Mouse (Mus musculus) A20 (cell line): ENCODE results near the gene Zfp322a.
"Not testable (repeated sequence)": the region's sequence is repeated elsewhere in the genome, so short reads cannot be mapped to it uniquely, and the experiment has no call there.

Experiments
- DNase-seq: peaks from one replicate; pipeline ENCODE4 v3.0.0-alpha.2; 2011; ENCODE audit warnings: low read depth, low spot score

The Zfp322a gene

GRCm38 (mm10) chr13:23368583-23369420, at the start of gene Zfp322a:
TSS of gene Zfp322a (minus strand) at chr13:23369208.
- DNase-seq, result peak; percentile 98

GRCm38 (mm10) chr13:23412630-23413521, 43.9 kb upstream of the Zfp322a start:
- DNase-seq, result peak; percentile 72

GRCm38 (mm10) chr13:23412211-23412629, 43.2 kb upstream of the Zfp322a start:
- peak; percentile 28 for DNase-seq

GRCm38 (mm10) chr13:23411311-23412210, 42.6 kb upstream of the Zfp322a start:
- no peak for DNase-seq

- no peak for DNase-seq
Measured at GRCm38 (mm10) chr13:23410632-23411031, 41.6 kb upstream of the Zfp322a start.

- DNase-seq, result peak; percentile 80
Measured at GRCm38 (mm10) chr13:23402626-23403025, 33.6 kb upstream of the Zfp322a start.

- peak; percentile 100 for DNase-seq
Measured at GRCm38 (mm10) chr13:23401683-23402527, 32.9 kb upstream of the Zfp322a start.

- peak; percentile 89 for DNase-seq
Measured at GRCm38 (mm10) chr13:23400771-23401682, 32.0 kb upstream of the Zfp322a start.

GRCm38 (mm10) chr13:23396913-23397312, 27.9 kb upstream of the Zfp322a start:
- DNase-seq, result peak; percentile 65

- no peak for DNase-seq
Measured at GRCm38 (mm10) chr13:23396246-23396703, 27.3 kb upstream of the Zfp322a start.

- no peak for DNase-seq
Measured at GRCm38 (mm10) chr13:23395301-23396245, 26.6 kb upstream of the Zfp322a start.

- DNase-seq, result no peak
Measured at GRCm38 (mm10) chr13:23387548-23387947, 18.5 kb upstream of the Zfp322a start.

GRCm38 (mm10) chr13:23383127-23383526, 14.1 kb upstream of the Zfp322a start:
- DNase-seq, result no peak

GRCm38 (mm10) chr13:23372433-23372832, 3.4 kb upstream of the Zfp322a start:
- DNase-seq, result no peak

GRCm38 (mm10) chr13:23370075-23370474, 1.1 kb upstream of the Zfp322a start:
- DNase-seq, result no peak

GRCm38 (mm10) chr13:23369421-23369765, 385 bp upstream of the Zfp322a start:
- no peak for DNase-seq

GRCm38 (mm10) chr13:23361536-23361935, 7.5 kb downstream of the Zfp322a start:
- DNase-seq, result no peak

GRCm38 (mm10) chr13:23354541-23354940, 14.5 kb downstream of the Zfp322a start:
- DNase-seq, result not testable (repeated sequence)
